Mouse (Mus musculus): Measurements from ENCODE around the gene Tmsb4x.

The Tmsb4x gene

GRCm38 (mm10) chrX:167179961-167180642 lies 29.0 kb downstream of the Tmsb4x start:
- DNase-seq (ENCODE audit: low spot score), result no peak

DNA sequence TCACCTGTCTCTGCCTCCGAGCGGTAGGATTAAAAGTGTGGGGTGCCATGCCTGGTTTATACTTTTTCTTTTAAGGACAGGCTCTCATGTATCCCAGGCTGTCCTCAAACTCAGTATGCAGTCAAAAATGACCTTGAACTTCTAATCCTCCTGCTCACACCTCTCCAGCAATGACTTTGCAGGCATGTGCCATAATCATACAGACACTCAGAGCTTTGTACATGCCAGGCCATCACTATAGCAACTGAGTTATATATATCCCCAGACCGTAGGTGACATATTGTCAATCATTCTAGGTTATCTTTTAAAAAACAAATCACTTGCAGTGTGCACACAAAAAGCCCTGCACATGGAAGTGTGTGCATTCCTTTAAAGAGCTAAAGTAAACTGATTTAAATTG lies 29.6 kb downstream of the Tmsb4x start:
- no peak for DNase-seq (ENCODE audit: low spot score)

GRCm38 (mm10) chrX:167175319-167175718 lies 33.8 kb downstream of the Tmsb4x start:
- no peak for DNase-seq (ENCODE audit: low spot score)

GRCm38 (mm10) chrX:167174311-167174710 lies 34.8 kb downstream of the Tmsb4x start:
- no peak for DNase-seq (ENCODE audit: low spot score)

DNA sequence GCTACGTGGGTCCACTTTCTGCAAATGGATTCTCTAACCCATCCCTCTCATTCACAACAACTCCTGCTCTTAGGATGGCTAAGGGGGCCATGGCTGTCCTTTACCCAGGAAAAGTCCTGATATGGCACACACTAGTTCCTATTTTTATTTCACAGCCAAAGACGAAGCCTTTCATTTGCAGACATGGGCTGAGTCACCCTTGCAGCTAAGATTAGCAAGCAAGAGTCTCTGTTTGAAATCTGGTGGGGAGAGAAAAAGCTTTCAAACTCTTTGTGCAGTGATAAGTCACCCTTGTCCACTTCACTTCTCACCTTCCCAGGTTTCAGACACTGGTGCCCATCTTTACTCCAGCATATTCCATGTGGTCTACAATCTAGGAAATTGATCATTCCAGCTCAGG lies 36.9 kb downstream of the Tmsb4x start:
- DNase-seq (ENCODE audit: low spot score), result no peak

DNA sequence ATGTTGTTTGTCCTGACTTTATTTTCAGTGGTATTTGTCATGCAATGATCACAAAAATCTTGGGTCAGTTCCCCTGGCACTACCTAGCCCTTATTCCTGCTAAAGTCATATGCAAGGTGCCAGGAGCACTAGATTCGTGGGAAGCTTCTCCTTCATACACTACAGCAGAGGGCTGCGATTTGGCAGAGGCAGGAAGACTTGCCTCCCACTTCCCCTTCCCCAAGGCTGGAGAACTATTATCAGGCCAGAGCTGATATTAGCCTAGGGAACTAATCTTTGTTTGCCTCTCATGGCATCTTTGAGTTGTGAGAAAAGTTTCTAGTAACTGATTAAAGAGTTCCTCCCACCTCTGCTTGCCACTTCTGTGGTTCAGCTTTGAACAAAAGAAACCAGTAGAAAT lies 37.8 kb downstream of the Tmsb4x start:
- DNase-seq (ENCODE audit: low spot score), result no peak

DNA sequence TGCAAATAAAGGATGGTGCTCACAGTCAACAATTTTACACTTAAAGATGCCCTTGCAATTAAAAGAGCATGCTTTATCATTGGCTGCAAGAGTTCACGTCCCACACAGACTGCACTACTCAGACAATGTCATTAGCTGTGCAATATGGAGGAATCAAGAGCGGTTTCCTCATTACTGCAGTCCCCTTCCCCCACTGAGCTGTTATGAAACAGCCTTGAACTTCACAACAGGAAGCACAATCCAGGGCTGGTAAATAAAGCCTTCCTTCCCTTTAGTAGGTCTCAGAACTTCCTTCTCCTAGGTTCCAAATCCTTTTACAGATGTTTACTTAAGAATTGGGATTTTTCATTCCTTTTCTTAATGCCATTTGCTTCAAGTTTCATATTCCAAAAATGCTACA lies 41.8 kb downstream of the Tmsb4x start:
- no peak for DNase-seq (ENCODE audit: low spot score)

GRCm38 (mm10) chrX:167166051-167166450 lies 43.1 kb downstream of the Tmsb4x start:
- no peak for DNase-seq (ENCODE audit: low spot score)

GRCm38 (mm10) chrX:167157691-167158090 lies 51.4 kb downstream of the Tmsb4x start:
- DNase-seq (ENCODE audit: low spot score), result no peak
